Mouse (Mus musculus): Measurements from ENCODE around the gene Gigyf1.

Gigyf1 gene

GRCm38 (mm10) chr5:137518436-137518835 lies at the start of gene Gigyf1:
Gigyf1 (plus strand) TSS chr5:137518548.
- DNase-seq (ENCODE audit: low spot score), result peak; percentile 66

GRCm38 (mm10) chr5:137472252-137472904 lies 46.0 kb upstream of the Gigyf1 start:
- DNase-seq (ENCODE audit: low spot score), result no peak

GRCm38 (mm10) chr5:137474351-137474750 lies 44.0 kb upstream of the Gigyf1 start:
- no peak for DNase-seq (ENCODE audit: low spot score)

GRCm38 (mm10) chr5:137476964-137477363 lies 41.4 kb upstream of the Gigyf1 start, which contains the start of gene Zan:
Zan (minus strand) TSS chr5:137477064.
- no peak for DNase-seq (ENCODE audit: low spot score)

- peak; percentile 94 for DNase-seq (ENCODE audit: low spot score)
Observed at GRCm38 (mm10) chr5:137481138-137481537, 37.2 kb upstream of the Gigyf1 start.

GRCm38 (mm10) chr5:137481897-137482296 lies 36.5 kb upstream of the Gigyf1 start:
- DNase-seq (ENCODE audit: low spot score), result peak; percentile 20

GRCm38 (mm10) chr5:137485071-137485850 lies 33.1 kb upstream of the Gigyf1 start:
- DNase-seq (ENCODE audit: low spot score), result peak; percentile 37

GRCm38 (mm10) chr5:137485851-137486155 lies 32.5 kb upstream of the Gigyf1 start:
- DNase-seq (ENCODE audit: low spot score), result no peak

- peak; percentile 45 for DNase-seq (ENCODE audit: low spot score)
Observed at GRCm38 (mm10) chr5:137487616-137488015, 30.7 kb upstream of the Gigyf1 start.

- DNase-seq (ENCODE audit: low spot score), result no peak
Observed at GRCm38 (mm10) chr5:137491559-137491958, 26.8 kb upstream of the Gigyf1 start.

- DNase-seq (ENCODE audit: low spot score), result no peak
Observed at GRCm38 (mm10) chr5:137493831-137494230, 24.5 kb upstream of the Gigyf1 start.

- DNase-seq (ENCODE audit: low spot score), result no peak
Observed at GRCm38 (mm10) chr5:137500186-137500585, 18.2 kb upstream of the Gigyf1 start.

- peak; percentile 100 for DNase-seq (ENCODE audit: low spot score)
Observed at GRCm38 (mm10) chr5:137501709-137502666, 16.4 kb upstream of the Gigyf1 start, which contains the start of gene Pop7. Pop7 (minus strand) TSS chr5:137502518.

GRCm38 (mm10) chr5:137502667-137503110 lies 15.7 kb upstream of the Gigyf1 start:
- peak; percentile 91 for DNase-seq (ENCODE audit: low spot score)

- DNase-seq (ENCODE audit: low spot score), result no peak
Observed at GRCm38 (mm10) chr5:137504041-137504440, 14.3 kb upstream of the Gigyf1 start.

- DNase-seq (ENCODE audit: low spot score), result peak; percentile 79
Observed at GRCm38 (mm10) chr5:137510014-137510501, 8.3 kb upstream of the Gigyf1 start.

- no peak for DNase-seq (ENCODE audit: low spot score)
Observed at GRCm38 (mm10) chr5:137510573-137511390, 7.6 kb upstream of the Gigyf1 start.

GRCm38 (mm10) chr5:137511706-137512105 lies 6.6 kb upstream of the Gigyf1 start:
- DNase-seq (ENCODE audit: low spot score), result no peak

GRCm38 (mm10) chr5:137512847-137513794 lies 5.2 kb upstream of the Gigyf1 start:
- DNase-seq (ENCODE audit: low spot score), result peak; percentile 80

Data from retina, embryonic 14.5 days (tissue).